16 mouse cellular contexts compared by ENCODE assay signal in genomic region chr9:34703547-34704300, GRCm38 (mm10).
DNase-seq lines count a peak whose midpoint lies in the region; ATAC-seq lines count a peak whose summit lies in the region.
"Had no signal": no experiment of that assay in that cellular context is flagged by ENCODE, and none has a peak within 500 bp of the region (broad histone marks: within the 10 kb centered on the region; RNA-seq: fewer than 3 reads in every experiment).

No protein-coding gene starts in this region.

- H3K4me3 ChIP-seq in kidney, embryonic 16.5 days (ENCODE audit: low read length): no peak overlapping the region
- H3K4me3 ChIP-seq in neural tube, embryonic 12.5 days: no peak overlapping the region
- H3K4me3 ChIP-seq in forebrain, embryonic 16.5 days (replicated peaks; ENCODE audit: low read length): no peak overlapping the region
- no peak overlapping the region for H3K4me3 ChIP-seq in neural tube, embryonic 15.5 days (replicated peaks)
- H3K4me3 ChIP-seq: embryonic facial prominence, embryonic 10.5 days; liver, embryonic 15.5 days had no signal

- H3K27me3 ChIP-seq in kidney, embryonic 16.5 days (ENCODE audit: insufficient read depth, low read length): no peaks in the 10 kb centered on the region
- no peaks in the 10 kb centered on the region for H3K27me3 ChIP-seq in neural tube, embryonic 12.5 days (replicated peaks)
- no peaks in the 10 kb centered on the region for H3K27me3 ChIP-seq in forebrain, embryonic 16.5 days (replicated peaks; ENCODE audit: control insufficient read depth, insufficient read depth, low read length)
- no peaks in the 10 kb centered on the region for H3K27me3 ChIP-seq in neural tube, embryonic 15.5 days (replicated peaks)
- H3K27me3 ChIP-seq: liver, embryonic 15.5 days had no signal

- H3K4me1 ChIP-seq in kidney, embryonic 16.5 days (ENCODE audit: insufficient read depth, low read length): peaks cover 15% of the 10 kb centered on the region
- H3K4me1 ChIP-seq in neural tube, embryonic 12.5 days: peaks cover 3% of the 10 kb centered on the region; the same call in 1 of the 2 replicates
- peaks cover 22% of the 10 kb centered on the region for H3K4me1 ChIP-seq in forebrain, embryonic 16.5 days (replicated peaks; ENCODE audit: control insufficient read depth, insufficient read depth, low read length)
- H3K4me1 ChIP-seq in neural tube, embryonic 15.5 days: peaks cover 32% of the 10 kb centered on the region
- H3K4me1 ChIP-seq: liver, embryonic 15.5 days had no signal

- H3K9me3 ChIP-seq in kidney, embryonic 16.5 days (ENCODE audit: low read length): no peaks in the 10 kb centered on the region
- H3K9me3 ChIP-seq in neural tube, embryonic 12.5 days: no peaks in the 10 kb centered on the region
- H3K9me3 ChIP-seq in forebrain, embryonic 16.5 days (ENCODE audit: control insufficient read depth, low read length): no peaks in the 10 kb centered on the region
- H3K9me3 ChIP-seq in neural tube, embryonic 15.5 days (replicated peaks): 0 out of 2 replicates have a peak, but pooled peaks cover 3% of the 10 kb centered on the region
- H3K9me3 ChIP-seq: embryonic facial prominence, embryonic 10.5 days; liver, embryonic 15.5 days had no signal

- ATAC-seq in kidney, embryonic 16.5 days (ENCODE audit: low FRiP score, low TSS enrichment): 0 out of 2 replicates have a peak, but pooled peaks have one; percentile 5
- ATAC-seq in neural tube, embryonic 12.5 days (ENCODE audit: low FRiP score, low read depth): 0 out of 2 replicates have a peak, but pooled peaks have one; percentile 13
- ATAC-seq in forebrain, embryonic 16.5 days: peak; percentile 94
- ATAC-seq in neural tube, embryonic 15.5 days (ENCODE audit: low FRiP score): peak; percentile 62

- no peak overlapping the region for H3K27ac ChIP-seq in kidney, embryonic 16.5 days (ENCODE audit: low read length)
- no peak overlapping the region for H3K27ac ChIP-seq in neural tube, embryonic 12.5 days
- peak overlapping the region; percentile 43; the same call in 1 of the 2 replicates for H3K27ac ChIP-seq in forebrain, embryonic 16.5 days (ENCODE audit: low read length)
- no peak overlapping the region; the same call in 1 of the 2 replicates for H3K27ac ChIP-seq in neural tube, embryonic 15.5 days (replicated peaks)
- H3K27ac ChIP-seq: embryonic facial prominence, embryonic 10.5 days; liver, embryonic 15.5 days had no signal

- H3K9ac ChIP-seq in kidney, embryonic 16.5 days (replicated peaks; ENCODE audit: low read length): no peak overlapping the region
- no peak overlapping the region for H3K9ac ChIP-seq in neural tube, embryonic 12.5 days
- no peak overlapping the region for H3K9ac ChIP-seq in forebrain, embryonic 16.5 days (replicated peaks; ENCODE audit: low read depth, low read length)
- no peak overlapping the region for H3K9ac ChIP-seq in neural tube, embryonic 15.5 days (replicated peaks)
- H3K9ac ChIP-seq: liver, embryonic 15.5 days had no signal

- DNase-seq in kidney, adult 18-20 months: no peak
- DNase-seq in neural tube, embryonic 10.5 days (ENCODE audit: extremely low spot score, low spot score): no peak
- DNase-seq in cerebellum, postnatal 4 days (ENCODE audit: low spot score in 2 of 2): no peak
- DNase-seq: cerebellum, adult 18-20 months; cerebellum, postnatal 36 days; gastrocnemius, postnatal 36 days; heart, postnatal 10 days; kidney, postnatal 14 days; thymus, postnatal 25 days had no signal

- H3K36me3 ChIP-seq in kidney, embryonic 16.5 days (ENCODE audit: insufficient read depth, low read length): no peaks in the 10 kb centered on the region
- no peaks in the 10 kb centered on the region for H3K36me3 ChIP-seq in neural tube, embryonic 12.5 days
- H3K36me3 ChIP-seq in forebrain, embryonic 16.5 days (ENCODE audit: control insufficient read depth, insufficient read depth): no peaks in the 10 kb centered on the region
- H3K36me3 ChIP-seq in neural tube, embryonic 15.5 days: no peaks in the 10 kb centered on the region
- H3K36me3 ChIP-seq: embryonic facial prominence, embryonic 10.5 days; liver, embryonic 15.5 days had no signal

- no peak overlapping the region for H3K4me2 ChIP-seq in kidney, embryonic 16.5 days (replicated peaks; ENCODE audit: low read depth, low read length)
- H3K4me2 ChIP-seq in neural tube, embryonic 12.5 days (replicated peaks): no peak overlapping the region
- no peak overlapping the region for H3K4me2 ChIP-seq in forebrain, embryonic 16.5 days (ENCODE audit: low read length)
- no peak overlapping the region for H3K4me2 ChIP-seq in neural tube, embryonic 15.5 days
- H3K4me2 ChIP-seq: liver, embryonic 15.5 days; midbrain, embryonic 11.5 days had no signal

- 71% methylated on average over 12 of the region's 12 CpGs for WGBS in kidney, embryonic 16.5 days
- WGBS in neural tube, embryonic 12.5 days: 81% methylated on average over 12 of the region's 12 CpGs
- WGBS in forebrain, embryonic 16.5 days: 65% methylated on average over 12 of the region's 12 CpGs
- WGBS in neural tube, embryonic 15.5 days: 52% methylated on average over 12 of the region's 12 CpGs

Comparison
In these comparisons a context has a peak if more than half of its experiments do, and no peak if none do; other contexts are left out.
1. ATAC-seq: peak in every context shown above with its lines; median percentile 94 in forebrain, embryonic 16.5 days; 62 in neural tube, embryonic 15.5 days; 13 in neural tube, embryonic 12.5 days; 5 in kidney, embryonic 16.5 days.